Mouse (Mus musculus) embryo, embryonic 10 days (tissue): Measurements from ENCODE around the gene Naxd.
"Not testable (repeated sequence)": the region's sequence is repeated elsewhere in the genome, so short reads cannot be mapped to it uniquely, and the experiment has no call there.

Experiments
- DNase-seq: peaks from one replicate; pipeline ENCODE4 v3.0.0-alpha.2; 2015; ENCODE audit warnings: low spot score

The Naxd gene

GRCm38 (mm10) chr8:11473072-11473471, 24.2 kb upstream of the Naxd start:
- DNase-seq: no peak

- DNase-seq: no peak
These were observed 21.9 kb upstream of the Naxd start for GRCm38 (mm10) chr8:11475397-11475796.

GRCm38 (mm10) chr8:11475876-11476275, 21.4 kb upstream of the Naxd start:
- DNase-seq: no peak

GRCm38 (mm10) chr8:11476338-11477177, 20.7 kb upstream of the Naxd start:
- peak; percentile 64 for DNase-seq

- DNase-seq: no peak
These were observed 20.1 kb upstream of the Naxd start for GRCm38 (mm10) chr8:11477178-11477553.

GRCm38 (mm10) chr8:11477811-11478761, 19.2 kb upstream of the Naxd start, which contains the start of gene Rab20:
Rab20 (minus strand) TSS chr8:11478710.
- DNase-seq: peak; percentile 77

- DNase-seq: no peak
These were observed 18.3 kb upstream of the Naxd start for GRCm38 (mm10) chr8:11478807-11479527.

- no peak for DNase-seq
These were observed 17.7 kb upstream of the Naxd start for GRCm38 (mm10) chr8:11479591-11479990.

- DNase-seq: no peak
These were observed 15.4 kb upstream of the Naxd start for GRCm38 (mm10) chr8:11481876-11482275.

GRCm38 (mm10) chr8:11482537-11482936, 14.8 kb upstream of the Naxd start:
- no peak for DNase-seq

GRCm38 (mm10) chr8:11486142-11486541, 11.2 kb upstream of the Naxd start:
- peak; percentile 82 for DNase-seq

- DNase-seq: no peak
These were observed 10.1 kb upstream of the Naxd start for GRCm38 (mm10) chr8:11487229-11487628.

GRCm38 (mm10) chr8:11492340-11492739, 5.0 kb upstream of the Naxd start:
- DNase-seq: not testable (repeated sequence)

- DNase-seq: no peak
These were observed 975 bp downstream of the Naxd start for GRCm38 (mm10) chr8:11498281-11498680.

- no peak for DNase-seq
These were observed 1.6 kb downstream of the Naxd start for GRCm38 (mm10) chr8:11498786-11499485.

- DNase-seq: no peak
These were observed 6.3 kb downstream of the Naxd start for GRCm38 (mm10) chr8:11503476-11504232.

- no peak for DNase-seq
These were observed 8.8 kb downstream of the Naxd start for GRCm38 (mm10) chr8:11506074-11506473.

- peak; percentile 70 for DNase-seq
These were observed 9.5 kb downstream of the Naxd start for GRCm38 (mm10) chr8:11506802-11507201.

- DNase-seq: no peak
These were observed 11.6 kb downstream of the Naxd start for GRCm38 (mm10) chr8:11508880-11509279.

- DNase-seq: no peak
These were observed 13.7 kb downstream of the Naxd start for GRCm38 (mm10) chr8:11510971-11511370.

GRCm38 (mm10) chr8:11512711-11513110, 15.4 kb downstream of the Naxd start:
- DNase-seq: no peak
